ENCODE assay signal across 8 mouse cellular contexts in genomic region chr11:101315082-101315650, GRCm38 (mm10). TPM values are rescaled to one million over a fixed set of nuclear protein-coding genes. Genes with fewer than 3 reads are reported as not detected.
A peak's percentile ranks its signal among the peaks of the same experiment; 100 is the strongest.
DNase-seq lines count a peak whose midpoint lies in the region; ATAC-seq lines count a peak whose summit lies in the region.

No protein-coding gene starts in this region.

- peak overlapping the region; percentile 92 for H3K4me2 ChIP-seq in kidney, embryonic 15.5 days
- H3K4me2 ChIP-seq in hindbrain, embryonic 14.5 days (replicated peaks), result peak overlapping the region; percentile 96
- H3K4me2 ChIP-seq in midbrain, embryonic 14.5 days (ENCODE audit: low read length), result peak overlapping the region; percentile 73

- H3K27ac ChIP-seq in kidney, embryonic 15.5 days, result peak overlapping the region; percentile 87
- H3K27ac ChIP-seq in brown adipose tissue, adult 24 weeks (replicated peaks; ENCODE audit: low read depth, low read length), result peak overlapping the region; percentile 95; the same call in 1 of the 2 replicates
- peak overlapping the region; percentile 81 for H3K27ac ChIP-seq in hindbrain, embryonic 14.5 days
- H3K27ac ChIP-seq in midbrain, embryonic 14.5 days (replicated peaks; ENCODE audit: low read depth, low read length), result peak overlapping the region; percentile 75

- intact Hi-C loops in gastrocnemius, postnatal 14 days (cut with DNase I; ENCODE audit: low total_unique reads), result no loop called here

- peak overlapping the region; percentile 99 for H3K4me3 ChIP-seq in kidney, embryonic 15.5 days (replicated peaks)
- peak overlapping the region; percentile 93 for H3K4me3 ChIP-seq in brown adipose tissue, adult 24 weeks (ENCODE audit: insufficient read depth, low read depth, low read length)
- peak overlapping the region; percentile 96 for H3K4me3 ChIP-seq in hindbrain, embryonic 14.5 days (replicated peaks; ENCODE audit: low read length)
- peak overlapping the region; percentile 96 for H3K4me3 ChIP-seq in midbrain, embryonic 14.5 days (replicated peaks; ENCODE audit: low read depth, low read length)

- peaks cover 27% of the 10 kb centered on the region for H3K36me3 ChIP-seq in kidney, embryonic 15.5 days
- peaks cover 20% of the 10 kb centered on the region for H3K36me3 ChIP-seq in hindbrain, embryonic 14.5 days (replicated peaks; ENCODE audit: control insufficient read depth, insufficient read depth)
- H3K36me3 ChIP-seq in midbrain, embryonic 14.5 days (ENCODE audit: control insufficient read depth, insufficient read depth, low read length), result peaks cover 25% of the 10 kb centered on the region

- no peaks in the 10 kb centered on the region for H3K9me3 ChIP-seq in kidney, embryonic 15.5 days (replicated peaks)
- no peaks in the 10 kb centered on the region for H3K9me3 ChIP-seq in hindbrain, embryonic 14.5 days (ENCODE audit: control insufficient read depth, low read length)
- no peaks in the 10 kb centered on the region for H3K9me3 ChIP-seq in midbrain, embryonic 14.5 days (ENCODE audit: control insufficient read depth, low read length)

- H3K9ac ChIP-seq in kidney, embryonic 15.5 days, result peak overlapping the region; percentile 84
- peak overlapping the region; percentile 96 for H3K9ac ChIP-seq in hindbrain, embryonic 14.5 days
- H3K9ac ChIP-seq in midbrain, embryonic 14.5 days (replicated peaks; ENCODE audit: low read length), result peak overlapping the region; percentile 91

- H3K27me3 ChIP-seq in kidney, embryonic 15.5 days, result no peaks in the 10 kb centered on the region
- no peaks in the 10 kb centered on the region for H3K27me3 ChIP-seq in hindbrain, embryonic 14.5 days (ENCODE audit: control insufficient read depth, insufficient read depth, low read length)
- H3K27me3 ChIP-seq in midbrain, embryonic 14.5 days (ENCODE audit: control insufficient read depth, insufficient read depth, low read length), result no peaks in the 10 kb centered on the region

- peaks cover 18% of the 10 kb centered on the region for H3K4me1 ChIP-seq in kidney, embryonic 15.5 days
- H3K4me1 ChIP-seq in brown adipose tissue, adult 24 weeks (ENCODE audit: control insufficient read depth, insufficient read depth, insufficient read length, low read length), result peaks cover 3% of the 10 kb centered on the region; the same call in 1 of the 2 replicates
- H3K4me1 ChIP-seq in hindbrain, embryonic 14.5 days (replicated peaks; ENCODE audit: control insufficient read depth, insufficient read depth, low read length), result peaks cover 15% of the 10 kb centered on the region
- peaks cover 12% of the 10 kb centered on the region for H3K4me1 ChIP-seq in midbrain, embryonic 14.5 days (ENCODE audit: control insufficient read depth, insufficient read depth, low read length)

- no peak for DNase-seq in kidney, postnatal 4 days
- no peak for DNase-seq in hindbrain, embryonic 14.5 days (ENCODE audit: low spot score)
- no peak for DNase-seq in midbrain, embryonic 14.5 days
- no peak for DNase-seq in retina, embryonic 14.5 days (ENCODE audit: low spot score)
- no peak for DNase-seq in cerebellum, adult 11-12 months
- no peak for DNase-seq in gastrocnemius, postnatal 14 days

- 83% methylated on average over 8 of the region's 8 CpGs for WGBS in kidney, embryonic 15.5 days
- 88% methylated on average over 8 of the region's 8 CpGs for WGBS in hindbrain, embryonic 14.5 days
- 83% methylated on average over 8 of the region's 8 CpGs for WGBS in midbrain, embryonic 14.5 days

- no peak for ATAC-seq in kidney, embryonic 15.5 days (replicated peaks; ENCODE audit: low FRiP score)
- ATAC-seq in hindbrain, embryonic 14.5 days (ENCODE audit: low FRiP score), result no peak
- no peak for ATAC-seq in midbrain, embryonic 14.5 days (ENCODE audit: low FRiP score, low TSS enrichment)

RNA-seq across cellular contexts. Expression of gene Psme3, which starts 0.8 kb away (rescaled TPM):
- polyA plus RNA-seq in kidney, embryonic 15.5 days (2015; fragmentation: Nextera tagmentation; extraction: Ambion mirVana), result 153 and 156 TPM in 2 replicates
- polyA plus RNA-seq in brown adipose tissue, adult 24 weeks (2012; ENCODE audit: insufficient read depth, insufficient read length, missing spikeins), result 58.0 and 79.6 TPM in 2 replicates
- 89.7 and 97.3 TPM in 2 replicates for polyA plus RNA-seq in hindbrain, embryonic 14.5 days (2014; fragmentation: Nextera tagmentation; extraction: Ambion mirVana)
- polyA plus RNA-seq in midbrain, embryonic 14.5 days (2014; fragmentation: Nextera tagmentation; extraction: Ambion mirVana), result 101 and 103 TPM in 2 replicates
- 10 to 100 TPM; 60.9 to 61.2 TPM for total RNA-seq in gastrocnemius, postnatal 14 days (2021)

RNA-seq across cellular contexts. Expression of gene Aoc2, which starts 9.7 kb away (rescaled TPM):
- 1.7 and 2.0 TPM in 2 replicates for polyA plus RNA-seq in kidney, embryonic 15.5 days (2015; fragmentation: Nextera tagmentation; extraction: Ambion mirVana)
- polyA plus RNA-seq in brown adipose tissue, adult 24 weeks (2012; ENCODE audit: insufficient read depth, insufficient read length, missing spikeins), result 0.55 TPM in 1 of 2 replicates, not detected in the other
- 1.3 and 1.6 TPM in 2 replicates for polyA plus RNA-seq in hindbrain, embryonic 14.5 days (2014; fragmentation: Nextera tagmentation; extraction: Ambion mirVana)
- polyA plus RNA-seq in midbrain, embryonic 14.5 days (2014; fragmentation: Nextera tagmentation; extraction: Ambion mirVana), result 1.3 and 1.7 TPM in 2 replicates
- total RNA-seq in gastrocnemius, postnatal 14 days (2021), result 1 to 10 TPM; 1.2 to 1.3 TPM

RNA-seq across cellular contexts. Expression of gene Becn1, which starts 13.1 kb away (rescaled TPM):
- polyA plus RNA-seq in kidney, embryonic 15.5 days (2015; fragmentation: Nextera tagmentation; extraction: Ambion mirVana), result 162 and 166 TPM in 2 replicates
- polyA plus RNA-seq in brown adipose tissue, adult 24 weeks (2012; ENCODE audit: insufficient read depth, insufficient read length, missing spikeins), result 38.3 and 48.7 TPM in 2 replicates
- 172 and 176 TPM in 2 replicates for polyA plus RNA-seq in hindbrain, embryonic 14.5 days (2014; fragmentation: Nextera tagmentation; extraction: Ambion mirVana)
- polyA plus RNA-seq in midbrain, embryonic 14.5 days (2014; fragmentation: Nextera tagmentation; extraction: Ambion mirVana), result 148 and 193 TPM in 2 replicates
- 10 to 100 TPM; 70.7 to 72.9 TPM for total RNA-seq in gastrocnemius, postnatal 14 days (2021)

RNA-seq across cellular contexts. Expression of gene Aoc3, which starts 15.2 kb away (rescaled TPM):
- 0.57 and 0.97 TPM in 2 replicates for polyA plus RNA-seq in kidney, embryonic 15.5 days (2015; fragmentation: Nextera tagmentation; extraction: Ambion mirVana)
- 156 and 209 TPM in 2 replicates for polyA plus RNA-seq in brown adipose tissue, adult 24 weeks (2012; ENCODE audit: insufficient read depth, insufficient read length, missing spikeins)
- 0.21 and 0.28 TPM in 2 replicates for polyA plus RNA-seq in hindbrain, embryonic 14.5 days (2014; fragmentation: Nextera tagmentation; extraction: Ambion mirVana)
- 0.04 TPM in 1 of 2 replicates, not detected in the other for polyA plus RNA-seq in midbrain, embryonic 14.5 days (2014; fragmentation: Nextera tagmentation; extraction: Ambion mirVana)
- total RNA-seq in gastrocnemius, postnatal 14 days (2021), result 10 to 100 TPM; 20.7 to 21.7 TPM

RNA-seq across cellular contexts. Expression of gene Coa3, which starts 36.3 kb away (rescaled TPM):
- 185 and 195 TPM in 2 replicates for polyA plus RNA-seq in kidney, embryonic 15.5 days (2015; fragmentation: Nextera tagmentation; extraction: Ambion mirVana)
- polyA plus RNA-seq in brown adipose tissue, adult 24 weeks (2012; ENCODE audit: insufficient read depth, insufficient read length, missing spikeins), result 134 and 144 TPM in 2 replicates
- polyA plus RNA-seq in hindbrain, embryonic 14.5 days (2014; fragmentation: Nextera tagmentation; extraction: Ambion mirVana), result 242 and 256 TPM in 2 replicates
- 221 and 243 TPM in 2 replicates for polyA plus RNA-seq in midbrain, embryonic 14.5 days (2014; fragmentation: Nextera tagmentation; extraction: Ambion mirVana)
- 10 to 100 TPM; 70.0 to 73.4 TPM for total RNA-seq in gastrocnemius, postnatal 14 days (2021)
